Mouse (Mus musculus): ENCODE data around the gene Srpx. TPM values are rescaled to one million over a fixed set of nuclear protein-coding genes. Genes with fewer than 3 reads are reported as not detected.
A peak's percentile ranks its signal among the peaks of the same experiment; 100 is the strongest.

Srpx gene
- polyA plus RNA-seq, 1 experiment from 2014 or later: 17.2 TPM

- H3K4me1 ChIP-seq (replicated peaks; ENCODE audit: insufficient read depth, low read length): no peaks in the 10 kb centered on the region
- H3K27ac ChIP-seq: no peak overlapping the region
- no peak for ATAC-seq (replicated peaks; ENCODE audit: low FRiP score, low read depth)
- DNase-seq (ENCODE audit: low spot score): no peak
- no peak for TF ChIP-seq CTCF (IDR thresholded peaks at IDR 0.05; ENCODE audit: low read depth)
- H3K36me3 ChIP-seq (ENCODE audit: insufficient read depth, low read length): no peaks in the 10 kb centered on the region
- WGBS: 91% methylated on average over 1 of the region's 1 CpGs
- no peaks in the 10 kb centered on the region for H3K27me3 ChIP-seq (ENCODE audit: insufficient read depth, low read length)
- H3K4me3 ChIP-seq (replicated peaks; ENCODE audit: low read depth, low read length): no peak overlapping the region
- no peak overlapping the region for H3K4me2 ChIP-seq (ENCODE audit: low read length)
- H3K9ac ChIP-seq (ENCODE audit: low read depth, low read length): no peak overlapping the region
- H3K9me3 ChIP-seq (replicated peaks; ENCODE audit: low read length): no peaks in the 10 kb centered on the region
Measured at GRCm38 (mm10) chrX:10102739-10103138, 14.8 kb downstream of the Srpx start.

- Histone ChIP-seq H3K9ac (ENCODE audit: low read depth, low read length) (no peak overlapping the region), H3K4me3 (replicated peaks; ENCODE audit: low read depth, low read length) (no peak overlapping the region), H3K9me3 (replicated peaks; ENCODE audit: low read length) (no peaks in the 10 kb centered on the region), H3K4me2 (ENCODE audit: low read length) (no peak overlapping the region), H3K36me3 (ENCODE audit: insufficient read depth, low read length) (no peaks in the 10 kb centered on the region), H3K4me1 (replicated peaks; ENCODE audit: insufficient read depth, low read length) (no peaks in the 10 kb centered on the region), H3K27me3 (ENCODE audit: insufficient read depth, low read length) (no peaks in the 10 kb centered on the region), H3K27ac (no peak overlapping the region)
- DNase-seq (ENCODE audit: low spot score): no peak
- WGBS: 82% methylated on average over 3 of the region's 3 CpGs
- TF ChIP-seq CTCF (IDR thresholded peaks at IDR 0.05; ENCODE audit: low read depth): no peak
- ATAC-seq (replicated peaks; ENCODE audit: low FRiP score, low read depth): no peak
Measured at GRCm38 (mm10) chrX:10095797-10096196, 21.7 kb downstream of the Srpx start.

DNA sequence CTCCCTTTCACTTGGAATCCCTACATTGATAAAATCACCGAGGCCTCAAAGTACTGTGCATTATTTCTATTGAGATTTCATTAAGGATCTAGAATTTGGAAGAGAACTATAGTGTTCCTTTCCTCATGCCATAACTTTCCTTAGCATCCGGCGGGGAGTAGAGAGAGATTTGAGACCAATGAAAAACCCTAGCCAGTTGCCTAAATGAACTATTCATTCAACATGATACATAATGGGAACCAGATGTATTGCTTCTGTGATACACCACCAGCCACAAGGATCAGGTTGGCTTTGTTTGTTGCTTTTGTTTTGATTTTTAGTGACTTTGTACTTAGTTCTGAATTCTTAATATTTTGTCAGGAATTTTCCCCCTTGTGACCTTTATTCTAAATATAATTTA is 37.1 kb downstream of the Srpx start:
- TF ChIP-seq CTCF (IDR thresholded peaks at IDR 0.05; ENCODE audit: low read depth): no peak
- H3K4me3 ChIP-seq (replicated peaks; ENCODE audit: low read depth, low read length): no peak overlapping the region
- H3K36me3 ChIP-seq (ENCODE audit: insufficient read depth, low read length): no peaks in the 10 kb centered on the region
- H3K9me3 ChIP-seq (replicated peaks; ENCODE audit: low read length): no peaks in the 10 kb centered on the region
- ATAC-seq (replicated peaks; ENCODE audit: low FRiP score, low read depth): no peak
- no peak overlapping the region for H3K27ac ChIP-seq
- H3K4me1 ChIP-seq (replicated peaks; ENCODE audit: insufficient read depth, low read length): no peaks in the 10 kb centered on the region
- H3K27me3 ChIP-seq (ENCODE audit: insufficient read depth, low read length): no peaks in the 10 kb centered on the region
- no peak overlapping the region for H3K9ac ChIP-seq (ENCODE audit: low read depth, low read length)
- no peak overlapping the region for H3K4me2 ChIP-seq (ENCODE audit: low read length)
- 90% methylated on average over 3 of the region's 3 CpGs for WGBS
- DNase-seq (ENCODE audit: low spot score): no peak

DNA sequence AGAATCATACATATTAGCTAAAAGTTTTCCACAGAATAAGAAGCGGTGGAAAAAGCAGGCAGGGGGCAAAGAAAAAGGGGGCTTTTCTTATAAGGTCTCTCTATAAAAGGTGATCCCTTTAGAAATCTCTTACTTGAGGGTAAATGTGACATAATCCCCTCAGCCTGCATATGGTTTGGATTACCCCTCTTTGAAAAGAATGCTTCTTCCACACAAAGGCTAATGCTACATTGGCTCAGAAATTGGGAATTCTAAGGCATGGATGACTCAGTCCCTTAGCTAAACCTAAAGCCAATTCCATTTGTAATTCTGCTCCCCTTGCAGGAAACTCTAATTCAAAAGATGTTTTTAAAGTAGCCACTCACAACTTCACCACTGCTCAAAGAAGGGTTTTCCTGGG is 37.5 kb downstream of the Srpx start:
- Histone ChIP-seq H3K4me2 (ENCODE audit: low read length) (no peak overlapping the region), H3K36me3 (ENCODE audit: insufficient read depth, low read length) (no peaks in the 10 kb centered on the region), H3K4me3 (replicated peaks; ENCODE audit: low read depth, low read length) (no peak overlapping the region), H3K4me1 (replicated peaks; ENCODE audit: insufficient read depth, low read length) (no peaks in the 10 kb centered on the region), H3K9ac (ENCODE audit: low read depth, low read length) (no peak overlapping the region), H3K9me3 (replicated peaks; ENCODE audit: low read length) (no peaks in the 10 kb centered on the region), H3K27ac (no peak overlapping the region), H3K27me3 (ENCODE audit: insufficient read depth, low read length) (no peaks in the 10 kb centered on the region)
- WGBS: 89% methylated on average over 1 of the region's 1 CpGs
- DNase-seq (ENCODE audit: low spot score) (no peak), ATAC-seq (replicated peaks; ENCODE audit: low FRiP score, low read depth) (no peak)
- TF ChIP-seq CTCF (IDR thresholded peaks at IDR 0.05; ENCODE audit: low read depth): no peak

DNA sequence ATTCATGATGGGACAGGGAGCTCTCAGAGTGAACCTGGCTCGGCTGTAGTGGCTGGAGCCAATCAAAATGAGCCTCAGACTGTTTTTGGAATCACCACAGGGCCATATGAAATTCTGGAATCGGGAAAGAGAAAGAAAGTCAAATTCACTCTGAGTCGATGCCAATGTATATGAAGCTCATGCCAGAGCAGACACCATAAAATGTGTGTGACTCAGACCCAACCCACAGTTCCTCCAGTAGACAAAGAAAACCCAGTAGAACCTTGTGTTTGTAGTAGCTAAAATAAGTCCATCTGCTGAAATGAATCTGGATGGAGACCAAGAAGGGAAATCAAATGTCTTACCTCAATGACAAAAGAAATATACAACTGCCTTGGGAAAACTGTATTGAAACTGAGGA is 43.5 kb downstream of the Srpx start:
- DNase-seq (ENCODE audit: low spot score): no peak
- 74% methylated on average over 3 of the region's 3 CpGs for WGBS
- no peak for TF ChIP-seq CTCF (IDR thresholded peaks at IDR 0.05; ENCODE audit: low read depth)

GRCm38 (mm10) chrX:10071529-10071928 is 46.0 kb downstream of the Srpx start:
- Histone ChIP-seq H3K4me1 (replicated peaks; ENCODE audit: insufficient read depth, low read length) (no peaks in the 10 kb centered on the region), H3K4me3 (replicated peaks; ENCODE audit: low read depth, low read length) (no peak overlapping the region), H3K9ac (ENCODE audit: low read depth, low read length) (no peak overlapping the region), H3K4me2 (ENCODE audit: low read length) (no peak overlapping the region), H3K9me3 (replicated peaks; ENCODE audit: low read length) (no peaks in the 10 kb centered on the region), H3K27ac (no peak overlapping the region), H3K36me3 (ENCODE audit: insufficient read depth, low read length) (no peaks in the 10 kb centered on the region), H3K27me3 (ENCODE audit: insufficient read depth, low read length) (no peaks in the 10 kb centered on the region)
- DNase-seq (ENCODE audit: low spot score) (no peak), ATAC-seq (replicated peaks; ENCODE audit: low FRiP score, low read depth) (no peak)
- TF ChIP-seq CTCF (IDR thresholded peaks at IDR 0.05; ENCODE audit: low read depth): no peak
- WGBS: 65% methylated on average over 2 of the region's 2 CpGs

More for the DNA sequence above, 43.5 kb downstream of the Srpx start:
- Histone ChIP-seq H3K27me3 (ENCODE audit: insufficient read depth, low read length) (no peaks in the 10 kb centered on the region), H3K27ac (no peak overlapping the region), H3K36me3 (ENCODE audit: insufficient read depth, low read length) (no peaks in the 10 kb centered on the region), H3K4me2 (ENCODE audit: low read length) (no peak overlapping the region), H3K4me1 (replicated peaks; ENCODE audit: insufficient read depth, low read length) (no peaks in the 10 kb centered on the region), H3K4me3 (replicated peaks; ENCODE audit: low read depth, low read length) (no peak overlapping the region), H3K9me3 (replicated peaks; ENCODE audit: low read length) (no peaks in the 10 kb centered on the region), H3K9ac (ENCODE audit: low read depth, low read length) (no peak overlapping the region)
- ATAC-seq (replicated peaks; ENCODE audit: low FRiP score, low read depth): no peak

GRCm38 (mm10) chrX:10070689-10071088 is 46.8 kb downstream of the Srpx start:
- Histone ChIP-seq H3K4me2 (ENCODE audit: low read length) (no peak overlapping the region), H3K27ac (no peak overlapping the region), H3K9me3 (replicated peaks; ENCODE audit: low read length) (no peaks in the 10 kb centered on the region), H3K4me3 (replicated peaks; ENCODE audit: low read depth, low read length) (no peak overlapping the region), H3K36me3 (ENCODE audit: insufficient read depth, low read length) (no peaks in the 10 kb centered on the region), H3K9ac (ENCODE audit: low read depth, low read length) (no peak overlapping the region), H3K27me3 (ENCODE audit: insufficient read depth, low read length) (no peaks in the 10 kb centered on the region), H3K4me1 (replicated peaks; ENCODE audit: insufficient read depth, low read length) (no peaks in the 10 kb centered on the region)
- WGBS: 26% methylated on average over 6 of the region's 6 CpGs
- TF ChIP-seq CTCF (IDR thresholded peaks at IDR 0.05; ENCODE audit: low read depth): peak; percentile 70
- DNase-seq (ENCODE audit: low spot score) (peak; percentile 41), ATAC-seq (replicated peaks; ENCODE audit: low FRiP score, low read depth) (no peak)
